Mouse (Mus musculus) limb, embryonic 15.5 days (tissue): ENCODE measurements around the gene Slc6a16. TPM values are rescaled to one million over a fixed set of nuclear protein-coding genes. Genes with fewer than 3 reads are reported as not detected.
A peak's percentile ranks its signal among the peaks of the same experiment; 100 is the strongest.

Experiments used
- ATAC-seq: fragments of 200-750 bp; cut with Nextera tagmentation; 2 replicates; pipeline ENCODE4 v1.8.0; 2017; ENCODE audit warnings: low read depth, moderate TSS enrichment; ENCODE audit not compliant: insufficient number of reproducible peaks, low FRiP score, low TSS enrichment
- H3K27ac ChIP-seq: fragments of 300-500 bp; sonication (generic); 2 replicates; pipeline ENCODE4 v1.5.1; 2015; ENCODE audit warnings: moderate library complexity, mild to moderate bottlenecking, inconsistent platforms
- H3K27me3 ChIP-seq: fragments of 300-500 bp; sonication (generic); 2 replicates; pipeline ENCODE4 v1.6.1; 2015; ENCODE audit warnings: inconsistent platforms
- H3K36me3 ChIP-seq: fragments of 300-500 bp; sonication (generic); 2 replicates; pipeline ENCODE4 v1.6.1; 2015; ENCODE audit warnings: inconsistent platforms
- H3K4me1 ChIP-seq: fragments of 300-500 bp; sonication (generic); 2 replicates; pipeline ENCODE4 v1.6.1; 2015; ENCODE audit warnings: inconsistent platforms
- H3K4me2 ChIP-seq: fragments of 300-500 bp; sonication (generic); 2 replicates; pipeline ENCODE4 v1.6.1; 2015; ENCODE audit warnings: mild to moderate bottlenecking, inconsistent platforms
- H3K4me3 ChIP-seq: fragments of 300-500 bp; sonication (generic); 2 replicates; pipeline ENCODE4 v1.5.1; 2015; ENCODE audit warnings: mild to moderate bottlenecking, inconsistent platforms
- H3K9ac ChIP-seq: fragments of 300-500 bp; sonication (generic); 2 replicates; pipeline ENCODE4 v1.6.1; 2015; ENCODE audit warnings: inconsistent platforms
- H3K9me3 ChIP-seq: fragments of 300-500 bp; sonication (generic); 2 replicates; pipeline ENCODE4 v1.6.1; 2016; ENCODE audit warnings: inconsistent platforms
- WGBS: fragments of 180-500 bp; shearing (Covaris S2); methylation state at CpG from one replicate; pipeline ENCODE4 v1.1.7; 2015; 5-methylcytosine and 5-hydroxymethylcytosine counted together
- polyA plus RNA-seq: library from polyadenylated mRNA; unstranded; fragments of >200 nt; fragmentation: Nextera tagmentation; extraction: Ambion mirVana; gene quantifications from 2 replicates; pipeline ENCODE4 v1.2.1, GENCODE M21; 2015

Gene Slc6a16
- polyA plus RNA-seq, 1 experiment from 2014 or later, result not detected

DNA sequence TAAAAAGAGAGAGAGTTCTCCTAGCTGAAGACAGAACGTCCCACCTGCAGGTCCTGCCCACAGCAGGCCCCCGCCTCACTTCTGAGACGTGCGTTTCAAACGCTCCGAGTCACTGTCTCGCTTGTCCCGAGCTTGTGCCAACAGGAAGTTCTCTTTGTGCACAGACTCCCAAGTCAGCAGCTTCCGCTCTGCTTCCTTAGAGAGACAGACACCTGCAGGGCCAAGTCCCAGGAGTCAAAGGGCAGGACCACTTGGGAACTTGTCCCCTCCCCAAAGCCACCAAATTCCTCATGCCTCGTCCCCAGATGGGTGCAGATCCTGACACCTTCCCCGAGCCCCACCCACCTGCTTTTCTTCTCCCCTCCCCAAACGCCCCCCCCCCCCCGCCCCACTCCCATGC lies 64.0 kb downstream of the Slc6a16 start:
- H3K9ac ChIP-seq, result no peak overlapping the region
- no peak overlapping the region for H3K4me3 ChIP-seq
- H3K9me3 ChIP-seq, result no peaks in the 10 kb centered on the region
- ATAC-seq, result no peak
- peaks cover 5% of the 10 kb centered on the region; the same call in 1 of the 2 replicates for H3K27me3 ChIP-seq
- H3K4me1 ChIP-seq, result peaks cover 12% of the 10 kb centered on the region; the same call in 1 of the 2 replicates
- 0 out of 2 replicates have a peak overlapping the region, but pooled peaks have one; percentile 19 for H3K4me2 ChIP-seq
- WGBS, result 25% methylated on average over 11 of the region's 13 CpGs
- H3K36me3 ChIP-seq, result peaks cover 48% of the 10 kb centered on the region
- no peak overlapping the region for H3K27ac ChIP-seq

GRCm38 (mm10) chr7:45305275-45305674 lies 64.4 kb downstream of the Slc6a16 start:
- H3K4me3 ChIP-seq, result no peak overlapping the region
- H3K9me3 ChIP-seq, result no peaks in the 10 kb centered on the region
- ATAC-seq, result no peak
- H3K9ac ChIP-seq, result no peak overlapping the region
- peaks cover 5% of the 10 kb centered on the region; the same call in 1 of the 2 replicates for H3K27me3 ChIP-seq
- no peak overlapping the region for H3K27ac ChIP-seq
- WGBS, result 9% methylated on average over 17 of the region's 17 CpGs
- H3K36me3 ChIP-seq, result peaks cover 53% of the 10 kb centered on the region
- H3K4me1 ChIP-seq, result peaks cover 12% of the 10 kb centered on the region; the same call in 1 of the 2 replicates
- H3K4me2 ChIP-seq, result 0 out of 2 replicates have a peak overlapping the region, but pooled peaks have one; percentile 19

- Histone ChIP-seq H3K9ac (no peak overlapping the region), H3K27ac (no peak overlapping the region), H3K4me2 (no peak overlapping the region), H3K9me3 (no peaks in the 10 kb centered on the region), H3K36me3 (peaks cover 55% of the 10 kb centered on the region), H3K4me3 (no peak overlapping the region), H3K27me3 (no peaks in the 10 kb centered on the region), H3K4me1 (peaks cover 16% of the 10 kb centered on the region)
- WGBS, result 67% methylated on average over 15 of the region's 15 CpGs
- no peak for ATAC-seq
Observed at GRCm38 (mm10) chr7:45308551-45309240, 67.8 kb downstream of the Slc6a16 start.

- Histone ChIP-seq H3K4me2 (no peak overlapping the region), H3K36me3 (peaks cover 50% of the 10 kb centered on the region), H3K4me3 (no peak overlapping the region), H3K27me3 (no peaks in the 10 kb centered on the region), H3K9ac (no peak overlapping the region), H3K27ac (no peak overlapping the region), H3K9me3 (no peaks in the 10 kb centered on the region), H3K4me1 (peaks cover 19% of the 10 kb centered on the region)
- ATAC-seq, result no peak
- 17% methylated on average over 9 of the region's 9 CpGs for WGBS
Observed at GRCm38 (mm10) chr7:45309455-45309854, 68.6 kb downstream of the Slc6a16 start.

- no peak for ATAC-seq
- 47% methylated on average over 8 of the region's 8 CpGs for WGBS
Observed at GRCm38 (mm10) chr7:45312023-45312422, 71.1 kb downstream of the Slc6a16 start.

DNA sequence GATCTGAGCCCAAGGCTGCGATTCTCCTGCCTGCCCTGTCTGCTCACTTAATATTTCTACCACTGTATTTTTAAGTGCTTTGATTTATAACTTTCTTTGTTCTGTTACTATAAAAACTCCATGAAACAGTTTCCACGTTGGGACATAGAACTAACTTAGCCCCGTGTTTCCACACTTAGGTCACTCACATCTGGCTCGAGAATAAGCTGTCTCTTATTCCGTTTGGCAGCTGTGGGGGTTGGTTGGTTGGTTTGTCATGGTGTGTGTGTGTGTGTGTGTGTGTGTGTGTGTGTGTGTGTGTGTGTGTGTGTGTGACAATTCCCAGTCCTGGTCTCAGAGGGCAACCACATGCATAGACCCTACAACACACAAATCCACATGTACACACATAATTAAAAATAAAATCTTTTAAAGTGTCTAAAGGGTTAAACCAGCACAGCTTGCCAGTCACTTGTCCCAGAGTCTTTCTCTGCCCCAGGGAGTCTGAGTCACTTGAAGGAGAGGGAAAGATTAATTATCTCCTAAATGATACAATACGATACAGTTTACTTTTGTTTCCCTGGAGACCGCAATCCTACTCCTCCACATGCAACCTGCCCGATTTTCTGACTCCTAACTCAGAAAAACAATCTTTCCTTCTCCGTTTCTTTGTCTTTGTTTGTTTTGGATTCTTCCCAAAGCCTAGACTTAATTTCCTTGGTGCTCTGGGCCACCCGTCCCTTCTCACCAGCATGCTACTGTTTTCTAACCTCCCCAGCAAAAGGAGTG lies 72.0 kb downstream of the Slc6a16 start:
- H3K9ac ChIP-seq, result no peak overlapping the region
- peak overlapping the region; percentile 5; the same call in 1 of the 2 replicates for H3K4me2 ChIP-seq
- ATAC-seq, result no peak
- peaks cover 52% of the 10 kb centered on the region for H3K36me3 ChIP-seq
- no peak overlapping the region for H3K4me3 ChIP-seq
- H3K4me1 ChIP-seq, result peaks cover 13% of the 10 kb centered on the region
- H3K27ac ChIP-seq, result peak overlapping the region; percentile 67
- no peaks in the 10 kb centered on the region for H3K9me3 ChIP-seq
- WGBS, result 16% methylated on average over 10 of the region's 10 CpGs
- H3K27me3 ChIP-seq, result no peaks in the 10 kb centered on the region

More at GRCm38 (mm10) chr7:45312023-45312422, 71.1 kb downstream of the Slc6a16 start:
- Histone ChIP-seq H3K9me3 (no peaks in the 10 kb centered on the region), H3K36me3 (peaks cover 51% of the 10 kb centered on the region), H3K4me1 (peaks cover 13% of the 10 kb centered on the region), H3K27me3 (no peaks in the 10 kb centered on the region), H3K4me2 (no peak overlapping the region), H3K9ac (no peak overlapping the region), H3K27ac (no peak overlapping the region), H3K4me3 (no peak overlapping the region)

DNA sequence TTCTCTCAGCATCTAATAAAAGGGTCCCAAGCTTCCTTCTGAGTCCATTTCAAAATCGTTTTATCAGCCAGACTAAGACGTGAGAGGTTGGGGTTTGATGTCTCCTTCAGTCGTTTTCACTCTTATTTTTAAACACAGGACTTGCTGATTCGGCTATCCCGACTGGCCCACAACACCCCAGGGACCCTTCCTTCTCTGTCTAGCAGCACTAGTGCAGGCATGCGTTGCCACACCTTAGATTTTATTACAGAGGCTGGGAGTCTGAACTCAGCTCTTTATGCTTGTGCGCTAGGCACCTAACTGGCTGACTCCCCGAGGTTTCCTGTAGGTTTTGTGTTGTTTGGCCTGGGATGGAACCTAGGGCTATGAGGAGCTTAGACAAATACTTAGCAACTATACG lies 72.6 kb downstream of the Slc6a16 start:
- Histone ChIP-seq H3K9ac (no peak overlapping the region), H3K9me3 (no peaks in the 10 kb centered on the region)

DNA sequence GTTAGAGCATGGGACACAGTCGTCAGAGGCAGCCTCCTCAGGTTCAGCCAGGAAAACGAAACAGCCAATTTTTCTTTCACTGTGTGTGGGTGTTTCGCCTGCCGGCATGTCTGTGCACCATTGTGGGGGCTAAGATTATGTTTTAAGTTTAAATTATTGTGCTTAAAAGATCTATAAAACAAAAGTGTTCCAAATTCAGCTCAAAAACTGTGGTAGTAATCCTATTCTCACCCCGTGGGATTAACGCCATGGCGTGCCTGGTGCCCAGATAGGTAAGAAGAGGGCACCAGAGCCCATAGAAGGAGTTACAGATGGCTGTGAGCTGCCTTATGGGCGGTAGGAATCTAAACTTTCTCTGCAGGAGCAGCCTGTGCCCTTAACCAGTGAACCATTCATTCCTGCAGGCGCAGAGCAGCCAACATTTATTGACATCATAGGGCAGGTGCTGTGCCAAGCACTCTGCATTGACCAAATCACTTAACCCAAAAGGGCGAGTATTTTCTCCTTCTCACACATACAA lies 74.4 kb downstream of the Slc6a16 start:
- H3K4me3 ChIP-seq, result no peak overlapping the region
- H3K9ac ChIP-seq, result no peak overlapping the region
- no peaks in the 10 kb centered on the region for H3K27me3 ChIP-seq
- no peaks in the 10 kb centered on the region for H3K9me3 ChIP-seq
- no peak overlapping the region for H3K27ac ChIP-seq
- 74% methylated on average over 10 of the region's 10 CpGs for whole genome bisulfite sequencing
- ATAC-seq, result no peak
- H3K4me2 ChIP-seq, result no peak overlapping the region
- peaks cover 51% of the 10 kb centered on the region for H3K36me3 ChIP-seq
- peaks cover 12% of the 10 kb centered on the region for H3K4me1 ChIP-seq

More for the DNA sequence above, 72.6 kb downstream of the Slc6a16 start:
- H3K4me1 ChIP-seq, result peaks cover 13% of the 10 kb centered on the region
- peak overlapping the region; percentile 5; the same call in 1 of the 2 replicates for H3K4me2 ChIP-seq
- no peak overlapping the region for H3K4me3 ChIP-seq
- peaks cover 53% of the 10 kb centered on the region for H3K36me3 ChIP-seq
- WGBS, result 10% methylated on average over 9 of the region's 9 CpGs
- ATAC-seq, result no peak
- no peaks in the 10 kb centered on the region for H3K27me3 ChIP-seq
- peak overlapping the region; percentile 67 for H3K27ac ChIP-seq

DNA sequence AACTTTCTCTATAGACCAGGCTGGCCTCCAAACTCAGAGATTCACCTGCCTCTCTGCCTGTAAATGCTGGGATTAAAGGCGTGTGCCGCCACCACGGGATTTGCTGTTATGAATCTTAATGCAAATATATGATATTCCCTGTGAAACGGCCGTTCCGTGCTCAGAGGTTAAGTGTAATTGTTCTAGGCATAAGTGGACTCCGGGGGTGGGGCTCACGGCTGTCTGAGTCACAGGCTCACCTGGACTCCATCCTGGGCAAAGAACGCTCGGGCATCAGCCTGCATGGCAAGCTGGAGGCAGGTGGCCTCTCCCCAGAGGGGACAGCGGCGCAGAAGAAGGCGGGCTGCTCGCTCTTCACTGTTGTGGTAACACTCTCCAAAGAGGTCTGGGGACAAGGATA lies 75.7 kb downstream of the Slc6a16 start:
- H3K4me1 ChIP-seq, result peaks cover 12% of the 10 kb centered on the region
- H3K4me3 ChIP-seq, result no peak overlapping the region
- no peaks in the 10 kb centered on the region for H3K27me3 ChIP-seq
- peaks cover 46% of the 10 kb centered on the region for H3K36me3 ChIP-seq
- no peak overlapping the region for H3K4me2 ChIP-seq
- H3K9me3 ChIP-seq, result no peaks in the 10 kb centered on the region
- 89% methylated on average over 14 of the region's 14 CpGs for WGBS
- H3K27ac ChIP-seq, result no peak overlapping the region
- H3K9ac ChIP-seq, result no peak overlapping the region
- no peak for ATAC-seq

DNA sequence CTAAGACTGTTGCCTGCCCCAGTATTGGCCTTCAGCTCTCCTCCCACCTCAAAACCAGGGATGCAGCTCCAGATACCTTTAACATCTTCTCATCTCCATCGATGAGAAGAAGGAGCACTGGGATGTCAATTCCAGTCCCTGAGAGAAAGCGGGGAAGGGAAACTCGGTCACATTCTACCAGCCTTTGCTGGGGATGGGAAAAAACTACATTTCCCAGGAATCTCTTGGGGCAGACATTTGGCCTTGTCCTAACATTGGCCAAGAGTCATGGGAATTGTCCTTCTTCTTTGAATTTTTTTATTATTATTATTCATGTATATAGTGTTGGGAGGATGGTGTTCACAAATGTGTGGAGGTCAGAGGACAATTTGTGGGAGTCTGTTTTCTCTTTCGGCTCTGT lies 81.4 kb downstream of the Slc6a16 start:
- H3K27ac ChIP-seq, result no peak overlapping the region
- H3K9ac ChIP-seq, result no peak overlapping the region
- no peaks in the 10 kb centered on the region for H3K27me3 ChIP-seq
- WGBS, result 86% methylated on average over 4 of the region's 4 CpGs
- H3K36me3 ChIP-seq, result peaks cover 77% of the 10 kb centered on the region
- no peak for ATAC-seq
- H3K9me3 ChIP-seq, result no peaks in the 10 kb centered on the region
- no peak overlapping the region for H3K4me3 ChIP-seq
- no peaks in the 10 kb centered on the region; the same call in 1 of the 2 replicates for H3K4me1 ChIP-seq
- H3K4me2 ChIP-seq, result no peak overlapping the region
